Mouse (Mus musculus): Measurements from ENCODE around the gene Pald1. TPM values are rescaled to one million over a fixed set of nuclear protein-coding genes. Genes with fewer than 3 reads are reported as not detected.

The Pald1 gene
- polyA plus RNA-seq, 1 experiment from 2014 or later: 17.3 TPM

DNA sequence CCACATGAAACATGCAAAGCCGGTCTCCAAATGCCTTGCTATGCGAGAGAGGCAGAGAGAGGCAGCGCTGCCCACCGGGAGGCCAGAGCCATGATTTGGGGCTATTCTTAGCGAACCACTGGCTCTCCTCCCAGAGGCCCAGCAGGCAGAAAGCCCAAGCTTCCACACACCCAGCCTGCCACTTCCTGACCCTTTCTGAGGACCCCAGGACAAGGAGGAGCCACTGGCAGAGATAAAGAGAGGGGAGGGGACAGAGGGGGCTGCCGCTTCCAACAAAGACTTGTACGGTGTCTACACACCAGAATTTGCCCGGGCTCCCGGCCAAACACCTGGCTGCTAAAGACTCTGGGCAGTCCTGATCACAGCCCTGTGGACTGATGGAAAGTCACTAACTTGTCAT, 3.1 kb downstream of the Pald1 start:
- Histone ChIP-seq H3K27ac (ENCODE audit: low read depth, low read length) (no peak overlapping the region), H3K4me1 (ENCODE audit: control insufficient read depth, insufficient read depth, low read length) (peaks cover 22% of the 10 kb centered on the region), H3K36me3 (ENCODE audit: control insufficient read depth, insufficient read depth, low read length) (no peaks in the 10 kb centered on the region), H3K4me2 (no peak overlapping the region; the same call in 1 of the 2 replicates), H3K4me3 (ENCODE audit: low read depth, low read length) (no peak overlapping the region), H3K9ac (ENCODE audit: low read length) (peak overlapping the region; percentile 10; the same call in 1 of the 2 replicates), H3K9me3 (ENCODE audit: control insufficient read depth, low read length) (no peaks in the 10 kb centered on the region), H3K27me3 (ENCODE audit: control insufficient read depth, insufficient read depth, low read length) (peaks cover 5% of the 10 kb centered on the region; the same call in 1 of the 2 replicates)
- no peak for ATAC-seq (ENCODE audit: low FRiP score)
- DNase-seq (ENCODE audit: low spot score, missing footprints): peak; percentile 87
- 7% methylated on average over 9 of the region's 9 CpGs for WGBS

GRCm38 (mm10) chr10:61379340-61380040, 3.8 kb downstream of the Pald1 start:
- peaks cover 22% of the 10 kb centered on the region for H3K4me1 ChIP-seq (ENCODE audit: control insufficient read depth, insufficient read depth, low read length)
- peaks cover 5% of the 10 kb centered on the region; the same call in 1 of the 2 replicates for H3K27me3 ChIP-seq (ENCODE audit: control insufficient read depth, insufficient read depth, low read length)
- no peaks in the 10 kb centered on the region for H3K9me3 ChIP-seq (ENCODE audit: control insufficient read depth, low read length)
- ATAC-seq (ENCODE audit: low FRiP score) (no peak), DNase-seq (ENCODE audit: low spot score, missing footprints) (no peak)
- no peak overlapping the region for H3K9ac ChIP-seq (ENCODE audit: low read length)
- WGBS: 87% methylated on average over 13 of the region's 13 CpGs
- H3K4me3 ChIP-seq (ENCODE audit: low read depth, low read length): no peak overlapping the region
- H3K27ac ChIP-seq (ENCODE audit: low read depth, low read length): no peak overlapping the region
- H3K36me3 ChIP-seq (ENCODE audit: control insufficient read depth, insufficient read depth, low read length): no peaks in the 10 kb centered on the region
- H3K4me2 ChIP-seq: no peak overlapping the region

DNA sequence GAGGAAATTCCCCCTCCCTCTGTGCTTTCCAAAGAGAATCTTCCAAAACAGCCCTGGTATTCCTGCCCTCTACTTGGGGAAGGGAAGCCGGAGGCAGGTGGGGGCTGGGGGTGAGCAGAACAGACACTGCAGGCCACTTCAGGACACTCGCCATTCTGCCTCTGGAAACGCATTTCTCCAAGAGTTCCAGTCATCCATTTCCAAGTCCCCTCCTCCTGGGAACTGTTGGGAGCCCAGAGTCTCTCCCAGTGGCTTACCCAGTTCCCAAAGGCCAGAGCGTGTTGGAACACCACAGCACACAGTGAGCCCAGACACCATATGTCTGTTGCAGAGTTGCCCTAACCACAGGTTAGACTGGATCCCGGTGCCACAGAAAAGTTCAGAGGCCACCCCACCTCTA, 4.6 kb downstream of the Pald1 start:
- DNase-seq (ENCODE audit: low spot score, missing footprints) (no peak), ATAC-seq (ENCODE audit: low FRiP score) (no peak)
- Histone ChIP-seq H3K36me3 (ENCODE audit: control insufficient read depth, insufficient read depth, low read length) (no peaks in the 10 kb centered on the region), H3K27me3 (ENCODE audit: control insufficient read depth, insufficient read depth, low read length) (peaks cover 5% of the 10 kb centered on the region; the same call in 1 of the 2 replicates), H3K27ac (ENCODE audit: low read depth, low read length) (no peak overlapping the region), H3K4me1 (ENCODE audit: control insufficient read depth, insufficient read depth, low read length) (peaks cover 16% of the 10 kb centered on the region), H3K4me2 (no peak overlapping the region), H3K9ac (ENCODE audit: low read length) (no peak overlapping the region), H3K4me3 (ENCODE audit: low read depth, low read length) (no peak overlapping the region), H3K9me3 (ENCODE audit: control insufficient read depth, low read length) (no peaks in the 10 kb centered on the region)
- 83% methylated on average over 5 of the region's 5 CpGs for WGBS

DNA sequence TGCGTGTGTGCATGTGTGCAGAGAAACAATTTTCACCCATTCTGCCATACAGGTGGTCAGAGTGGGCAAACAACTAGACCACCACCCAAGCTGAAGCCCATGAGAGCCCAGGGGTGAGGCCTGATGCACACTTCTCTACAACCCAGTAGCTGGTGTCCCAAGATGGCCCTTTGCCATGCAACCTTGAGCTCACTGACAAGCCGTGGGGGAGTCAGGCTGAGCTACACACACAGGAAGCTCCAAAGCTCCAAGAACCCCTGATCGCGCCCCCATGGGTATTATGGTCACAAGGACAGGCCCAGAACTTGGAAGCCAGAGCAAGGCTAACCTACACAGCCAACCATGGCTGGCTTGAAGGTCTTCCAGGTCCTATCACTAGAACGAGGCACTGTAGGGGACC, 5.3 kb downstream of the Pald1 start:
- Histone ChIP-seq H3K4me1 (ENCODE audit: control insufficient read depth, insufficient read depth, low read length) (peaks cover 15% of the 10 kb centered on the region), H3K9me3 (ENCODE audit: control insufficient read depth, low read length) (no peaks in the 10 kb centered on the region), H3K9ac (ENCODE audit: low read length) (no peak overlapping the region), H3K27ac (ENCODE audit: low read depth, low read length) (no peak overlapping the region), H3K4me3 (ENCODE audit: low read depth, low read length) (no peak overlapping the region), H3K36me3 (ENCODE audit: control insufficient read depth, insufficient read depth, low read length) (no peaks in the 10 kb centered on the region), H3K27me3 (ENCODE audit: control insufficient read depth, insufficient read depth, low read length) (peaks cover 5% of the 10 kb centered on the region; the same call in 1 of the 2 replicates), H3K4me2 (no peak overlapping the region)
- DNase-seq (ENCODE audit: low spot score, missing footprints) (no peak), ATAC-seq (ENCODE audit: low FRiP score) (no peak)
- WGBS: 96% methylated on average over 5 of the region's 5 CpGs

DNA sequence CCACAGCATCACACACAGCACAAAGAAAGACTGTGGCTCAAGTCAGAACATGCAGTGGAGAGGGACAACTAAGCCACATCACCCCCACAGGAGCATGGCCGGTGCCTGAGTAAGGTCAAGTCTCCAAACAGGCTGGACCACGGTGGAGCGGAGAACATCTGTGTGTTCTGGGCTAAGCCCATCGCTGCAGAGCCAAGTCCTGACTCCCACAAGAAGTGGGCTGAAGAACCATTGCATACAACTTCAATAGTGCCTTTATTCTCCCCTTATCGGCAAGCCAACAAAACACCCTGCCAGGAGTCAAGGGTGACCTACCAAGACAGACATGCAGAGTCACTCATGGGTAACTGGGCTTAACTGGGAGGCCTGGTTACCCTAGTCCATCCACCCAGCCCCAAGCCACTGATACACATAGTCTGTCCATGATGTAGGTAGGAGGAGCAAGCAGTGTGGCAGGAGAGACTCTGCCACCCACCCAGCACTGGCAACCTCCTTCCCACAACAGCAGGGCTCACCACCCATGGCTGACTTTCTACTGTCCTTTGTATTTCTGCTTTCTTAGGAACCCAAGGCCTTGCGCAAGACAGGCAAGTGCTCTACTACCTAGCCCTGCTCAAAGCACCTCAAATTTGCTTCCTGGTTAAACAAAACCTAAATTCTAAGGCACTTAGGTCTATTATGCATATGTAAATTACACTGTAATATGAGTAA, 8.4 kb downstream of the Pald1 start:
- Histone ChIP-seq H3K9me3 (ENCODE audit: control insufficient read depth, low read length) (no peaks in the 10 kb centered on the region), H3K36me3 (ENCODE audit: control insufficient read depth, insufficient read depth, low read length) (no peaks in the 10 kb centered on the region), H3K4me1 (ENCODE audit: control insufficient read depth, insufficient read depth, low read length) (no peaks in the 10 kb centered on the region; the same call in 1 of the 2 replicates), H3K27me3 (ENCODE audit: control insufficient read depth, insufficient read depth, low read length) (no peaks in the 10 kb centered on the region), H3K9ac (ENCODE audit: low read length) (no peak overlapping the region), H3K4me3 (ENCODE audit: low read depth, low read length) (no peak overlapping the region), H3K27ac (ENCODE audit: low read depth, low read length) (no peak overlapping the region), H3K4me2 (no peak overlapping the region)
- DNase-seq (ENCODE audit: low spot score, missing footprints) (no peak), ATAC-seq (ENCODE audit: low FRiP score) (no peak)
- 80% methylated on average over 6 of the region's 6 CpGs for WGBS

DNA sequence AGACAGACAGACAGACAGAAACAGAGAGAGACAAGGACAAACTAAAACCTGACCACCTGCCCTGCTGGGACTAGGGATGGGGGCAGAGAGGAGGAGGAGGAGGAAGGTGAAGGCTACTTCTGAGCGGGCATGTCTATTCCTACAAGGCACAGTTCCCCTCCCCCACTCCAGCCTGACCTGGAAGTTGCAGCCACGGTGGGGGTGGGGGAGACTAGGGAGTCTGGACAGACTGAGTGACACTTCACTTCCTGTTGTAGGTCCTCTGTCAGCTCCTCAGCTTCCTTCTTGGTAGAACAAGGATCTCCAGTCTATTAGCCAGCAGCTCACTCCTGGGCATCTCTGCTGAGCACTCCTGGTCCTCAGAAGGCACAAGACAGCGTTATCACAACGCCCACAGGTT, 9.3 kb downstream of the Pald1 start:
- Histone ChIP-seq H3K4me2 (no peak overlapping the region), H3K36me3 (ENCODE audit: control insufficient read depth, insufficient read depth, low read length) (no peaks in the 10 kb centered on the region), H3K4me3 (ENCODE audit: low read depth, low read length) (no peak overlapping the region), H3K27ac (ENCODE audit: low read depth, low read length) (no peak overlapping the region), H3K9me3 (ENCODE audit: control insufficient read depth, low read length) (no peaks in the 10 kb centered on the region), H3K4me1 (ENCODE audit: control insufficient read depth, insufficient read depth, low read length) (no peaks in the 10 kb centered on the region), H3K27me3 (ENCODE audit: control insufficient read depth, insufficient read depth, low read length) (no peaks in the 10 kb centered on the region), H3K9ac (ENCODE audit: low read length) (no peak overlapping the region)
- ATAC-seq (ENCODE audit: low FRiP score): no peak
- WGBS: 68% methylated on average over 4 of the region's 4 CpGs
- no peak for DNase-seq (ENCODE audit: low spot score, missing footprints)

GRCm38 (mm10) chr10:61372585-61372923, 10.8 kb downstream of the Pald1 start:
- H3K9ac ChIP-seq (ENCODE audit: low read length): no peak overlapping the region
- no peaks in the 10 kb centered on the region for H3K9me3 ChIP-seq (ENCODE audit: control insufficient read depth, low read length)
- DNase-seq (ENCODE audit: low spot score, missing footprints) (no peak), ATAC-seq (ENCODE audit: low FRiP score) (no peak)
- WGBS: 71% methylated on average over 4 of the region's 4 CpGs
- no peaks in the 10 kb centered on the region for H3K27me3 ChIP-seq (ENCODE audit: control insufficient read depth, insufficient read depth, low read length)
- H3K4me1 ChIP-seq (ENCODE audit: control insufficient read depth, insufficient read depth, low read length): no peaks in the 10 kb centered on the region
- no peak overlapping the region for H3K4me2 ChIP-seq
- no peaks in the 10 kb centered on the region for H3K36me3 ChIP-seq (ENCODE audit: control insufficient read depth, insufficient read depth, low read length)
- H3K27ac ChIP-seq (ENCODE audit: low read depth, low read length): no peak overlapping the region
- no peak overlapping the region for H3K4me3 ChIP-seq (ENCODE audit: low read depth, low read length)

GRCm38 (mm10) chr10:61371884-61372584, 11.3 kb downstream of the Pald1 start:
- no peak overlapping the region for H3K4me2 ChIP-seq
- no peaks in the 10 kb centered on the region for H3K27me3 ChIP-seq (ENCODE audit: control insufficient read depth, insufficient read depth, low read length)
- H3K9me3 ChIP-seq (ENCODE audit: control insufficient read depth, low read length): no peaks in the 10 kb centered on the region
- ATAC-seq (ENCODE audit: low FRiP score) (no peak), DNase-seq (ENCODE audit: low spot score, missing footprints) (no peak)
- no peak overlapping the region for H3K4me3 ChIP-seq (ENCODE audit: low read depth, low read length)
- no peaks in the 10 kb centered on the region for H3K36me3 ChIP-seq (ENCODE audit: control insufficient read depth, insufficient read depth, low read length)
- H3K9ac ChIP-seq (ENCODE audit: low read length): no peak overlapping the region
- H3K4me1 ChIP-seq (ENCODE audit: control insufficient read depth, insufficient read depth, low read length): no peaks in the 10 kb centered on the region
- 87% methylated on average over 9 of the region's 9 CpGs for WGBS
- H3K27ac ChIP-seq (ENCODE audit: low read depth, low read length): no peak overlapping the region
